Mouse (Mus musculus): ENCODE data around the gene Ttyh2. TPM values are rescaled to one million over a fixed set of nuclear protein-coding genes. Genes with fewer than 3 reads are reported as not detected.

Gene Ttyh2
- polyA plus RNA-seq, 1 experiment from 2014 or later = 9.3 TPM

DNA sequence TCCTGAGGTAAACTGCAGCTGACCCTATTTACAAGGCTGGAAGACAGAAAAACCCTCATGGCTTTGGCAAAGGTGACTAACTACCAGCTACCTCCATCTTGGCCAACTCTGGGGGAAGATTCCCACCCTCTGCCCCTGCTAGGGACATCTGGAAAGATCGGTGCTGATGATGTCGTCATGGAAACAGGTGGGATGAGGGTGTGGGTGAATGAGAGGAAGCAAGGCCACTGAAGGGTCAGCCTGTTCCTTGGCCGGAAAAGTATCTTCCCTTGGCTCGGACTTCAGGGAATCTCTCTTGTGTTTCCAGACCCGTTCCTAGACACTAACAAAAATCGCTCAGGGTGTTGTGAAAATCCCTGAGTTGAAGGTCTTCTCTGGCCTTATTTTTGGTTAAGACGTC is 40.3 kb downstream of the Ttyh2 start:
- no peak for ATAC-seq (replicated peaks; ENCODE audit: insufficient number of reproducible peaks, insufficient read depth, low FRiP score, low read depth)
- no peaks in the 10 kb centered on the region for H3K36me3 ChIP-seq
- no peaks in the 10 kb centered on the region for H3K27me3 ChIP-seq
- no peak overlapping the region for H3K27ac ChIP-seq
- no peak overlapping the region for H3K9ac ChIP-seq
- H3K9me3 ChIP-seq (replicated peaks) = no peaks in the 10 kb centered on the region
- no peak overlapping the region for H3K4me2 ChIP-seq
- WGBS = 69% methylated on average over 7 of the region's 7 CpGs
- no peak overlapping the region for H3K4me3 ChIP-seq
- no peaks in the 10 kb centered on the region for H3K4me1 ChIP-seq (replicated peaks)

DNA sequence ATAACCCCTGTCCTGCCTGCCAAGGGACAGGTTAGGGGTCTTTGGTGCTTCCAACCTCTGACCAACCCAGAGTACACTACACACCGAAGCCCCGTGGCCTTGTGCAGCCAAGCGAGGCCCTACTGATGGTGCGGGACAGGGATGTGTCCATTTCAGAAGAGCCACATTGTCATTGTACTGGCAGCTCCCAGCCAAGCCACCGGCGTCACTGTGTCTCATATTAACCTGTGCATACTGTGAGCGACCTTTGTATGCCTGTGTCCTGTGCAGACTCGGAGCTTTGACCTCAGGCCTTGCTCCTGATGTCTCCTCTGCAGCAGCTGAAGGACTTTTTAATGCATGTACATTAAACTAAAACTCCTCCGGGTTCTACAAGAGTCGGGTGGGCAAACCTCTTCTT is 45.3 kb downstream of the Ttyh2 start:
- WGBS = 83% methylated on average over 10 of the region's 10 CpGs
- Histone ChIP-seq H3K27ac (no peak overlapping the region), H3K9ac (no peak overlapping the region), H3K4me3 (no peak overlapping the region), H3K9me3 (replicated peaks) (no peaks in the 10 kb centered on the region), H3K4me1 (replicated peaks) (peaks cover 7% of the 10 kb centered on the region), H3K27me3 (no peaks in the 10 kb centered on the region), H3K36me3 (no peaks in the 10 kb centered on the region), H3K4me2 (no peak overlapping the region)
- ATAC-seq (replicated peaks; ENCODE audit: insufficient number of reproducible peaks, insufficient read depth, low FRiP score, low read depth) = no peak

GRCm38 (mm10) chr11:114722438-114722837 is 47.2 kb downstream of the Ttyh2 start:
- 71% methylated on average over 8 of the region's 8 CpGs for WGBS
- H3K4me2 ChIP-seq = no peak overlapping the region
- no peaks in the 10 kb centered on the region for H3K27me3 ChIP-seq
- no peak overlapping the region for H3K4me3 ChIP-seq
- no peak overlapping the region for H3K9ac ChIP-seq
- H3K36me3 ChIP-seq = no peaks in the 10 kb centered on the region
- no peak for ATAC-seq (replicated peaks; ENCODE audit: insufficient number of reproducible peaks, insufficient read depth, low FRiP score, low read depth)
- no peaks in the 10 kb centered on the region for H3K9me3 ChIP-seq (replicated peaks)
- H3K4me1 ChIP-seq (replicated peaks) = peaks cover 14% of the 10 kb centered on the region
- H3K27ac ChIP-seq = no peak overlapping the region

DNA sequence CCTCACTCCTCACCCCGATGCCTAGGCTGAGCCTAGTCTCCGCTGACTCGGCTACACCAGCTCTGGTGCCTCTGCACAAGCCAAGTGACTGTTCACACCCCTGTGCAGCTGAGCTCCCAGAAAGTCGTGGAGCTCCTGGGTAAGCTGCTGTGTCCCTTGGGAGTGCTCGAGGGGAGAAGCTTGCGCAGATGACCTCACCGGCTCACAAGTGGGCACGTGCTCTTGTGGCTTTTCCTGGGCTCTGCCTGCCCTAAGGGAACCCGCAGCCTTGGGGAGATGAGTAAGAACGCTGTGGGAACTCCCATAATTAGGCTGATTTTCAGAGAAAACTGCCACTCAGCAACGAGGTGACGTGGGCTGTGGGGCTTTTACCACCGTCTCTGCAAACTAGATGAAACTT is 47.8 kb downstream of the Ttyh2 start:
- no peak overlapping the region for H3K27ac ChIP-seq
- no peak overlapping the region for H3K4me3 ChIP-seq
- H3K9ac ChIP-seq = no peak overlapping the region
- 72% methylated on average over 13 of the region's 13 CpGs for WGBS
- H3K27me3 ChIP-seq = no peaks in the 10 kb centered on the region
- no peaks in the 10 kb centered on the region for H3K36me3 ChIP-seq
- H3K4me1 ChIP-seq (replicated peaks) = peaks cover 19% of the 10 kb centered on the region
- ATAC-seq (replicated peaks; ENCODE audit: insufficient number of reproducible peaks, insufficient read depth, low FRiP score, low read depth) = no peak
- H3K4me2 ChIP-seq = no peak overlapping the region
- H3K9me3 ChIP-seq (replicated peaks) = no peaks in the 10 kb centered on the region

GRCm38 (mm10) chr11:114724787-114725590 is 49.8 kb downstream of the Ttyh2 start:
- no peaks in the 10 kb centered on the region for H3K36me3 ChIP-seq
- H3K9ac ChIP-seq = no peak overlapping the region
- no peaks in the 10 kb centered on the region for H3K27me3 ChIP-seq
- 47% methylated on average over 11 of the region's 11 CpGs for WGBS
- H3K4me1 ChIP-seq (replicated peaks) = peaks cover 23% of the 10 kb centered on the region
- no peaks in the 10 kb centered on the region for H3K9me3 ChIP-seq (replicated peaks)
- ATAC-seq (replicated peaks; ENCODE audit: insufficient number of reproducible peaks, insufficient read depth, low FRiP score, low read depth) = no peak
- no peak overlapping the region for H3K4me3 ChIP-seq
- H3K27ac ChIP-seq = peak overlapping the region; percentile 23
- H3K4me2 ChIP-seq = no peak overlapping the region

DNA sequence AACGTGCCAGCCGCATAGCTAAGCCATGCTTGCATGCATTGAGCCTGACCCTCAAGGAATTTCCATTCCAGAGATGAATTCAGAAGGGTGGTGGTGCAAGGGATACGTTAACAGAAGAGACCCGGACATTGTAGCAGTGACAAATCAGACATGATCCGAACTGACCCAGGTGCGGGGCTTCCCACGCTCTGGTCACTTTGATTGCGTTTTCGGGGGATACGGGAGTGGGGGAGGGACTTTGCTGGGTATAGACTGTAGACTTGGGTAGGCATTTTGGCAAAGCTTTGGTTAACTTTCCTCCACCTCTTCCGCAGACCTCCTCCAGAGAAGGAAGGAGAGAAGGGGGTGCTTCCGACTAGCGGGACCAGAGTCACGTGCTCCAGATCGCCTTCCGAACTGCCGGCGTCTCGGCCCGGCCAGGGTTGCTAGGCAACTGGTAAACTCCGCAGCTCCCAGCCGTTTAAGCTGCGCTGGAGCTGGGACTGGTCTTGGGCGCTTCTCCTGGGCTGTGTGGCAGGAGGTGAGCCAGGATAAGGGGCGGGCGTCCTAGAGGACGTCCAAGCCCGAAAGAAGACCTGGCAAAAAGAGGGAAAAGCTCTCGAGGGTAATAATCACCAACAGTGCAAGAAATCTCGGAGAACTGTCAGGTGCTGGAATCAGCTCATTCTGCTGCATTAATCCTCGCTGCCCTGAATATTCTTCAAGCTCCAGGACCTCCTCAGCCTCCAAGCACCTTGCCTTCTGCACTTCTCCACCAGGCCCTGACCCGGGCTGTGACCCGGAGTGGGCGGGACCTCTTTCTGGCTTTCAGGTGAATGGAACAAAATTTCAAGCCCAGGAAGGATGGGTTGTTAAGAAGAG is 52.0 kb downstream of the Ttyh2 start, which contains the start of gene Dnaic2:
Gene Dnaic2 (plus strand): TSS at position 444 of the 861 bp plus-strand sequence.
- Histone ChIP-seq H3K27me3 (no peaks in the 10 kb centered on the region), H3K27ac (no peak within 1 kb of the TSS), H3K4me1 (replicated peaks) (peaks cover 23% of the 10 kb centered on the region), H3K4me2 (peak within 1 kb of the TSS; percentile 65), H3K36me3 (no peaks in the 10 kb centered on the region), H3K9ac (no peak within 1 kb of the TSS), H3K4me3 (peak within 1 kb of the TSS; percentile 46), H3K9me3 (replicated peaks) (no peaks in the 10 kb centered on the region)
- 11% methylated on average over 34 of the region's 34 CpGs for WGBS
- ATAC-seq (replicated peaks; ENCODE audit: insufficient number of reproducible peaks, insufficient read depth, low FRiP score, low read depth) = peak; percentile 80

GRCm38 (mm10) chr11:114727826-114728186 is 52.6 kb downstream of the Ttyh2 start:
- Histone ChIP-seq H3K4me3 (peak overlapping the region; percentile 46), H3K36me3 (no peaks in the 10 kb centered on the region), H3K4me1 (replicated peaks) (peaks cover 23% of the 10 kb centered on the region), H3K9me3 (replicated peaks) (no peaks in the 10 kb centered on the region), H3K4me2 (peak overlapping the region; percentile 65), H3K27ac (no peak overlapping the region), H3K27me3 (peaks cover under 1% of the 10 kb centered on the region; the same call in 1 of the 2 replicates), H3K9ac (no peak overlapping the region)
- 47% methylated on average over 5 of the region's 5 CpGs for WGBS
- no peak for ATAC-seq (replicated peaks; ENCODE audit: insufficient number of reproducible peaks, insufficient read depth, low FRiP score, low read depth)

- H3K27me3 ChIP-seq = peaks cover 4% of the 10 kb centered on the region; the same call in 1 of the 2 replicates
- no peak overlapping the region for H3K27ac ChIP-seq
- H3K4me3 ChIP-seq = no peak overlapping the region
- no peak overlapping the region for H3K9ac ChIP-seq
- no peak for ATAC-seq (replicated peaks; ENCODE audit: insufficient number of reproducible peaks, insufficient read depth, low FRiP score, low read depth)
- H3K36me3 ChIP-seq = no peaks in the 10 kb centered on the region
- H3K9me3 ChIP-seq (replicated peaks) = no peaks in the 10 kb centered on the region
- H3K4me2 ChIP-seq = no peak overlapping the region
- 40% methylated on average over 5 of the region's 5 CpGs for WGBS
- H3K4me1 ChIP-seq (replicated peaks) = peaks cover 23% of the 10 kb centered on the region
Observed at GRCm38 (mm10) chr11:114728333-114728732, 53.1 kb downstream of the Ttyh2 start.

GRCm38 (mm10) chr11:114729832-114730363 is 54.7 kb downstream of the Ttyh2 start:
- peaks cover 21% of the 10 kb centered on the region for H3K4me1 ChIP-seq (replicated peaks)
- H3K27me3 ChIP-seq = peaks cover 4% of the 10 kb centered on the region; the same call in 1 of the 2 replicates
- H3K27ac ChIP-seq = no peak overlapping the region
- H3K4me3 ChIP-seq = no peak overlapping the region
- no peak overlapping the region for H3K9ac ChIP-seq
- H3K36me3 ChIP-seq = no peaks in the 10 kb centered on the region
- 49% methylated on average over 5 of the region's 6 CpGs for WGBS
- no peak for ATAC-seq (replicated peaks; ENCODE audit: insufficient number of reproducible peaks, insufficient read depth, low FRiP score, low read depth)
- no peaks in the 10 kb centered on the region for H3K9me3 ChIP-seq (replicated peaks)
- no peak overlapping the region for H3K4me2 ChIP-seq

GRCm38 (mm10) chr11:114731711-114732110 is 56.5 kb downstream of the Ttyh2 start:
- Histone ChIP-seq H3K9ac (no peak overlapping the region), H3K9me3 (replicated peaks) (no peaks in the 10 kb centered on the region), H3K4me1 (replicated peaks) (peaks cover 16% of the 10 kb centered on the region), H3K4me2 (no peak overlapping the region), H3K36me3 (no peaks in the 10 kb centered on the region), H3K27me3 (peaks cover 4% of the 10 kb centered on the region; the same call in 1 of the 2 replicates), H3K4me3 (no peak overlapping the region), H3K27ac (no peak overlapping the region)
- no peak for ATAC-seq (replicated peaks; ENCODE audit: insufficient number of reproducible peaks, insufficient read depth, low FRiP score, low read depth)
- WGBS = 77% methylated on average over 4 of the region's 4 CpGs

GRCm38 (mm10) chr11:114732890-114733289 is 57.7 kb downstream of the Ttyh2 start:
- ATAC-seq (replicated peaks; ENCODE audit: insufficient number of reproducible peaks, insufficient read depth, low FRiP score, low read depth) = no peak
- Histone ChIP-seq H3K4me1 (replicated peaks) (peaks cover 5% of the 10 kb centered on the region), H3K27ac (no peak overlapping the region), H3K4me3 (no peak overlapping the region), H3K9ac (no peak overlapping the region), H3K9me3 (replicated peaks) (no peaks in the 10 kb centered on the region), H3K27me3 (peaks cover 4% of the 10 kb centered on the region; the same call in 1 of the 2 replicates), H3K36me3 (no peaks in the 10 kb centered on the region), H3K4me2 (no peak overlapping the region)
- WGBS = 65% methylated on average over 22 of the region's 22 CpGs

Measured in heart, embryonic 15.5 days (tissue).